Mouse (Mus musculus): ENCODE data around the gene Rpl39.
"Not testable (repeated sequence)": the region's sequence is repeated elsewhere in the genome, so short reads cannot be mapped to it uniquely, and the experiment has no call there.

Gene Rpl39

DNA sequence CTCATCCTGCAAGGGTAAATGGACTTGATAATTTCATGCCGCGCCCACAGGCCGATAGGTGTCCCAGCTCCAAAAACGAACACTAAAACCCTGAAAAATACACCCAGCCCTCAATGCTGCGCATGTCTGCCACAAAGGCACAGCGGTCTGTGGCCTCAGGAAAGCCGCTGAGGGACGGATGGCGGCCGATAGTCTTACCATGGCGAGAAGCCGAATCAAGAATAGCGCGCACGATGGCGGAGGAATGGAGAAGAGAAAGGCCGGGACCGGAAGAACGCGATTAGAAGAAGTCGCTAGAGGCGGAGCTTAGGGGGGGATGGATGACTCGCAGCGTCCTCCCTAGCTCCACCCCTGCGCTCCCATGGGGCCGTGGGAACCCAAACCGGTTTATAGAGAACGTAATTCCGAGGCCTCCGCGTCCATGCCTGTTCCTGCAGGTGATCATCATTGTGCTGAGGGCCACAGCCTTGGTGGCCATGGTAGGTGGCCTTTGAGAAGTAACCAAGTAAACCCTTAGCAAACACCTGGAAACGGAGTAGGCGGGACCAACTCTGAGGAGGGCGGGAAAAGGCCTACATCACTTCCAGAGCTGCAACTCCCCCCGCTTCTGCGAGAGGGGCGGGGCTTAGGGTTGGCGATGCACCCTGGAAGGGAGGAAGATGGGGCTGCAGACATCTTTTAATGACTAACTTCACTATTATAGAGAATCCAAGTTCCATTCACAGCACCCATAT lies at the start of gene Rpl39:
Gene Rpl39, minus strand, starts transcription at position 476 of the 734 bp plus-strand sequence.
- peak; percentile 90 for DNase-seq

DNA sequence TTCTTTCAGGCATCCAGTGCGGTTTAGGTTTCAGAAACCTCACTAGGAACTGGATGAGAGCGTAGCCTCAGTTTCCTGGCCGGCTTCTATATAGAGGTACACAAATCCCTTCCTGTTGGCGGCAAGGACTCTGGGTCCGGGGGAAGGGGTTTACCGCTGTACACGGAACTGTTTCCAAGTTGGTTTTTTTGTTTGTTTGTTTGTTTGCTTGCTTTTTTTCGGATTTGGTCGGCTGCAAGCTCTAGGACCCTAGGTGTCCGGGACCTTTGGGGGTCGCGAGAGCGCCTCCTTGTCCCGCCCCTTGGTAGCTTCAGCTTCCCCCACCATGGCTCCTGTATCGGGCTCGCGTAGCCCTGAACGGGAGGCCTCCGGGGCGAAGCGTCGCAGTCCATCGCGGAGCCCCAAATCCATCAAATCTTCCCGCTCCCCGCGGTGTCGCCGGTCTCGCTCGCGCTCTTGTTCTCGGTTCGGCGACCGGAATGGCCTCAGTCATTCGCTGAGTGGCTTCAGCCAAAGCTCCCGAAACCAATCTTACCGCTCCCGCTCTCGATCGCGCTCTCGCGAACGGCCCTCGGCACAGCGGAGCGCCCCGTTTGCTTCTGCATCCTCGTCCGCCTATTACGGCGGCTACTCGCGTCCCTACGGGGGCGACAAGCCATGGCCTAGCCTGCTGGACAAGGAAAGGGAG lies 41.6 kb upstream of the Rpl39 start, which contains the start of gene Nkap:
Gene Nkap, plus strand, starts transcription at position 125 of the 688 bp plus-strand sequence.
- peak; percentile 81 for DNase-seq

DNA sequence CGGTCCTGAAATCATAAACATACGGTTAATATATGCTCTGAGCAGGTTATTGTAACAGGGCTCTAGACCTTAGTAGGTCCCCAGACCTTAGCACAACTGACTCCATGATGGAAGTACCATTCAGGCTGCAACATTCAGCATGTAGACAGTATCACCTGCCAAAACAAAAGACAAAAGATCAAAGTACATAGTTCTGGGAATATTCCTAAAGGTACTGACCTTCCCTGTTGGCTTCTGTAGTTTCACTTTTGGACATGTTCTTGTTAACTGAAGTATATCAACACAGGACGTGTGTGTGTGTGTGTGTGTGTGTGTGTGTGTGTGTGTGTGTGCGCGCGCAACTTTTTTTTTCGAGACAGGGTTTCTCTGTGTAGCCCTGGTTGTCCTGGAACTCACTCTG lies 40.3 kb upstream of the Rpl39 start:
- DNase-seq = no peak

DNA sequence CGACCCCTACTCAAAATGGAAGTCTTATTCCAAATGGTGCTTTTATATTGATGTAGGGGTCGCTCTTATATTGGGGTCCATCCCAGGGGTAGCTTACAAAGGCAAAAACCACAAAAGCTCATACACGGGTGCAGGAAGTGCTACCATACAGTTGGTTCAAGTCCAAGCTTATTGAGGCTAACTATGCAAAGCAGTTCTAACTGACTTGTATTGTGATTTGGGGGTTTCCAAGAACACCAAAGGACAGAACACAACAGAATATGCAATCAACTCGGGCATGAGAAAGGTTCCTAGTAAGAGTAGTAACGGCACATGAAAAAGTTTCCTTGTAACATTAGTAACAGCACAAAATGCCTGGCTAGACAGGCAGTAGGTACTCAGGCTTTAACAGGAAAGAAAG lies 35.0 kb upstream of the Rpl39 start:
- DNase-seq = no peak

DNA sequence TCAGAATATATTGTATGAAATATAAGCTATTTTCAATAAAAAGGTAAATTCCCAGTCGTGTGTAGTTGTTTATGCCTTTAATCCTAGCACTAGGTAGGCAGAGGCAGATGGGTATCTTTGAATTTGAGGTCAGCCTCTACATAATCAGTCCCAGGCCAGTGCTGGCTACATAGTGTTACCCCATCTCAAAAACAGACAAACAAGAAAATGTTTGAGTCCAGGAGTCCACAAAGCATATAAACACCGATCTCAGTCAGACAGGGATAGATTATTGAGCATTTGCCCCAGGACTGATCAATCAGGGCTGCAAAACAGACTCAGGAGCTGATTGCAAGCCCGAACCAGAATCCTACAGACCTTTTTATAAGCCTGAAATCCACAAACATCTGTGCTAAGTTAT lies 34.4 kb upstream of the Rpl39 start:
- no peak for DNase-seq

DNA sequence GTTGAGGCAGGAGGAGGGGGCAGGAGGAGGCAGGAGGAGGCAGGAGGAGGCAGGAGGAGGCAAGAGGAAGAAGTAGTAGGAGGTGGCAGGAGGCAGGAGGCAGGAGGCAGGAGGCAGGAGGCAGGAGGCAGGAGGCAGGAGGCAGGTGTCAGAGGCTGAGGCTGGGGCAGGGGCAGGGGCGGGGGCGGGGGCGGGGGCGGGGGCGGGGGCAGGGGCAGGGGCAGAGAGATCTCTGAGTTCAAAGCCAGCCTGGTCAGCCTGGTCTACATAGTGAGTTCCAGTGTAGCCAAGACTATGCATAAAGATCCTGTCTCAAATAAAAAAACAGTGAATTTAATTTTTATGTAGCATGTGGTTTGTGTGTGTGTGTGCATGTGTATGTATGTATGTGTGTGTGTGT lies 31.9 kb upstream of the Rpl39 start:
- DNase-seq = no peak

DNA sequence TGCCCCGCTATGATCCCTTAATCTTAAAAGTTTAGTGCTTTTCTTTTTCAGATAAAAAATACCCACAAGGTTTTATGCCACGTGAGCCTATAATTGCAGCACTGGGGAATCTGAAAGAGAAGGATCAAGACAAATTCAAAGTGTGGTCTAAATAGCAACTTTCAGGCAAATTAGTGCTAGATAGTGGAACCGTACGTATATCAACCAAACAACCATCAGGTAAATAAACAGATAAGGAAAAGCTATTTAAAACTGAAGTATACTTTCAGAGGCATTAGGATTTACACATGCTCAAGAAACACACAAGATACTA lies 25.6 kb upstream of the Rpl39 start:
- DNase-seq = no peak

DNA sequence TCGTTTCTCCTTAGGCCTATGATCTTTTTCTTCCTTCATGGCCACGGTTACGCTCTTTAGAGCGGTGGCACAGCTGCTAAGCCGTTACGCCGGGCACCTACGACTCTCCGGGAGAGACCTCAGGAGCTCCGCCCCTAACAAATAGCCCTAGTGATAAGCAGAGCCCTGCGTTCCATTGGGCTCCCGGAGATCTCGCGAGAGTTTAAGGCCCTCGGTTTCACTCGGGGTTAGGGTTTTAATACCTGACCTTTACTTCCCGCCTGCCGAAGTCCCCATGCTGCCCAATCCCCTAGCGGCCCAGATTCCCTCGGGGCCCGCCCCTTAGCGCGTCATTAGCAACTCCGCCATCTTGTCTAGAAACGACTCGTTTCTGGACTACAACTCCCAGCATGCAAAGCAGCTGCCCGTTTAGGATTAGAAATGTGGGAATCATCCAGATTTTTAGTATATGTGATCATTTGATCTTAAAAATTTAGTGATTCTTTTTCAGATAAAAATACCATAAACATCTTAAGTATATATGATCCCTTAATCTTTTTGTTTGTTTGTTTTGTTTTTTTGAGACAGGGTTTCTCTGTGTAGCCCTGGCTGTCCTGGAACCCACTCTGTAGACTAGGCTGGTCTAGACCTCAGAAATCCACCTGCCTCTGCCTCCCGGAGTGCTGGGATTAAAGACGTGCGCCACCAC lies 25.1 kb upstream of the Rpl39 start, which contains the start of gene Upf3b:
Gene Upf3b, minus strand, starts transcription at position 130 of the 688 bp plus-strand sequence.
- peak; percentile 96 for DNase-seq

DNA sequence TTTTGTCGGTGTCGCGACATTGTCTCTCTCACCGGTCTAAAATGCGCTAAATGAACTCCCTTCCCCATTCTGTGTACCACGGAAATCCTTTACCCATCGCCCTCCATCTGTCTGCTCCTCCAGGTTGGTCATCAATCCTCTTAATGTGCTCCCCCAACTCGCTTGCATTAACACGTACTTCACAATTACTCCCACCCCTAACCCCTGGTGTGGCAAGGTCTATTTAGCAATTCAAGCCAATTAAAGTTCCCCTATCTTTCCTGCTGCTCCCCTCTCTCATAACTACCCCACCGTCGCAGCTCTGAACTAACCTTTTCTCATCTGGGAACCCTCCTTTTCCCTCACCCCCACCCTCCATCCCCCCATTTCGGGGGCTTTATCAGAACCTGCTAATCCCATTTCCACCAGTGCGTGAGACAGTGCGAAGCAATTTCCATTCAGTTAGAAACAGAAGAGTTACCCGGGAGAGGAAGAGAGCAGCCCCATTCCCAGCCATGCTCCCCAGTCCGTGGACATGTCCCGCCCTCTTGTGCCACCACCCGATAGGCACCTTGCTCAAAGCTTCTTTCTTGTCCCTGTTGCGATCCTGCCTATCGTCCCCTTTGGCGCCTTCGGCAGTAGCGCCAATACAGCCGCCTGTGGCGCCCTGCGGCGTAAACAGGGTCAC lies 24.5 kb upstream of the Rpl39 start:
- DNase-seq = no peak

DNA sequence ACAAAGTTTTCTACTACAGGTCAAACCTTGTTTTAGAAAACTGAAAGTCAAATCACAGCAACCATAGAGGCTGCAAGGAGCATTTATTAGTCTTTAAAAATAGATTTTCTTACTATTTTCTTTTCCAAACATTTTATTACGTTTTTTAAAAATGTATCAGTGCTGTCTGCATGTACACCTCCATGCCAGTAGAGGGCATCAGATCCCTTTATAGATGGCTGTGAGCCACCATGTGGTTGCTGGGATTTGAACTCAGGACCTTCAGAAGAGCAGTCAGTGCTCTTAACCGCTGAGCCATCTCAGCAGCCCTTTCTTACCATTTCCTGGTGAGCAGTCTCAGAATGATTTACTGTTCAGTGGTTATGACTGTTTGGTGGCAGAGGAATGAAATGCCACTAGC lies 18.6 kb upstream of the Rpl39 start:
- DNase-seq = no peak

DNA sequence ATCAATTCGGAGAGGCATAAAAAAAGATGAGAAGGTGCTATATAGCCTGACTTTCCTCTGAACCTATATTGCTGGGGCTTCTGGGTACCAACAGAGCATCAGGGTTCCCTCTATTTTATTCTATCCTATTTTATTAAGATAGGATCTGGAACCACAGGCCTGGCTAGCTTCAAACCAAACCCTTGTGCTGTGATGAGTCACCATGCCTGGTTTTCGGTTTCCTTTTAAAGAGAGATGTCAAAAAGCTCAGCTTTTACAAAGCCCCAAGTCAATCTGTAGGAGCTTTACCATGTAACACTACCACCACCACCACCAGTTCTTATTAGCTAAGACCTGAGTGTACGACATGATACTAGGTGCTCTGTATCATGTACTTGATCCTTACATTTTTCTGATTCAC lies 13.5 kb upstream of the Rpl39 start:
- DNase-seq = no peak

DNA sequence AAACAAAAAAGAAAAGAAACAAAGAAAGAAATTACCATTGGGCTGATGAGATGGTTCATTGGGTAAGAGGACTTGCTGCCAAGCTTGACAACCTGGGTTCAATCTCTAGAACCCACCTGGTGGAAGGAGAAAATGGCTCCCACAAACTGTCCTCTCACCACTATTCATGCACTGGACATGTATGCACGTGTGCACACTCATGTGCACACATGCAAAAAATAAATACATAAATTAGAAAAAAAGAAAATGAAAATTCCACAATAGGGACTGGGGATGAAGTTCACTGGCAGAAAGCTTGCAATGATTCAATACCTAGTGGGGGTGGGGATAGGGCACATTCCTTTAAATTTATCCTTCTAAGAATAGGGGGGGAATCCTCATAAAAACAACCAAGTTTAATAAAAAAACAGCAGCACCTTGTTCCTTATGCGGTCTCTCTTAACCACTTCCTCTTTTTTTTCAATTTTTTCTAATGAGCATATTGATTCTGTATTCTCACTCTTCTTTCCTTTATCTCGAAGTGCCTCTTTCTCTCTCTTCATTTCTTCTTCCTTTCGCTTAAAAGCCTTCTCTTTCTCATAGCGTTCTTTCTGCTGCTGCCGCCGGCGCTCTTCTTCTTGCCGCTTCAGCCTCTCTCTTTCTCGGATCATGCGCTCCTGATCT lies 10.0 kb upstream of the Rpl39 start:
- no peak for DNase-seq

DNA sequence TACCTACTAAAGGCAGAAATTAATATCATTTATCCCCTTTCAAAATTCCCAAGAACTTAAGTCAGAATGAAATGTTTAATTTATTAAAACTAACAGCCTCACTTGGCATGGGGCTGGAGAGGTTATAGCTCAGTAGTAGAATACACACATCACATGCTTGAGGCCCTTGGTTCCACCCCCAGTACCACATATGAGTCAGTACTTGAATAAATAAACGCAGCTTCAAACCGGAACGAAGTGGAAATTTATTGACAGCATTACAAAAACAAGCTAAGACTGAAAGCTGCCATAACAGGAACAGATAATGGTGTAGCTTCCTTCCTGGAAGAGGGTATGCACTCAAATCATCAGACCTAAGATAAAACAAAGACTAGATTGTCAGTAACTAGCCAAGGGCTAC lies 6.3 kb upstream of the Rpl39 start:
- no peak for DNase-seq

DNA sequence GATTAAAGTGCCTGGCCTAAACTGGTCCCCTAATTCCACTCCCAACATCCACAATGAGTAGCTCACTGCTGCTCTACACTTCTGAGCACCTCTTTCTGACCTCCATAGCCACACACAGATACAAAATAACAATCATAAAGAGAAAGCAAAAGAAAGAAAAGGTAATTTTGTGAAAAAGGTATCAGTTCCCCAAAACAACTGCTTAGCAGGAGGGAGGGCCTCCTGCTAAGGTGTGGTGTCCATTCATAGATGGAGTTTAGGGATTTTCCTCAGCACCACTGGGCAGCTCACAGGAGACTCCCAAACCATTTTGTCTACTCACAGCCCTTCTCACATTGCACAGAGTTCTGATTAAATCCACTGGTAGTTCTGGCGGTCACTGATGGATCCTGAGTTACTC lies 3.6 kb upstream of the Rpl39 start:
- DNase-seq = no peak

DNA sequence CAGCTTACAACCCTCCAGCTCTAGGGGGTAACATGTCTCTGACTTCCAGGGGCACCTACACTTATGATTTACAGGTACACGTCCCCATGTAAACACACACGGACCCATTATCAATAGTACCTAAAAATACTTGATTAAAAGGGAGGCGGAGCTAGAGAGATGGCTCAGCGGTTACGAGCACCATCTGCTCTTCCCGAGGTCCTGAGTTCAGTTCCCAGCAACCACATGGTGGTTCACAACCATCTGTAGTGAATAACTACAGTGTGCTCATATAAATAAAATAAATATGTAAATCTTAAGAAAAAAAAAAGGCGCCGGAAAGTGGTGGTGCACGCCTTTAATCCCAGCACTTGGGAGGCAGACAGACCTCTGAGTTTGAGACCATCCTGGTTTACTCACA lies 463 bp upstream of the Rpl39 start:
- no peak for DNase-seq

DNA sequence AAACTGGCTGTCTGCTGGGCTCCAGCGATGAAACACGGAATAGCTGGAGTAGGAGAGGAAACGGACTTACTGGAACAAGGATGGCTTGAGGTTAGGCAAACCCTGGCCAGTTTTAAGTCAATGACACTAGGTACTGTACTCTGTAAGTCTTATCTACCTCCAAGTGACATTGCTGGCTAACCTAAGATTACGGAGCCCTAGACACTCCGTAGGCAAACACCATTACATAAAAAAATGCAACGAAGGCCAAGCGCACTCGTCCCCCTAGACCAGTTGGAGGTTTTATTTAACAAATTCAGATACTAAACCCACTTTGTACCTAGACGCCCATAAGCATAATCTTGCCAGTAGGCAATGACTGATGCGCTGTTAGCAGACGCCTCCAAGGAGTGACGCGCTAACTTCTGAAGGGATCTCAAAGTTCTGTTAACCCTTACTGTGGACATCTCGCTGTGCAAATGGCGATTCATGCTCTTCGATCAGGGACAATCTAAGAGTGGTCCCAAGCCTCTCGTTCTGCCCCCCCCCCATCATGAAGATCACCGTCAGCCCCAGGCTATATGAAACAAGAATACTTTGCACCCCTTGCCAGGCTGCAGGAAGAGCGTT lies 780 bp downstream of the Rpl39 start:
- DNase-seq = peak; percentile 27

DNA sequence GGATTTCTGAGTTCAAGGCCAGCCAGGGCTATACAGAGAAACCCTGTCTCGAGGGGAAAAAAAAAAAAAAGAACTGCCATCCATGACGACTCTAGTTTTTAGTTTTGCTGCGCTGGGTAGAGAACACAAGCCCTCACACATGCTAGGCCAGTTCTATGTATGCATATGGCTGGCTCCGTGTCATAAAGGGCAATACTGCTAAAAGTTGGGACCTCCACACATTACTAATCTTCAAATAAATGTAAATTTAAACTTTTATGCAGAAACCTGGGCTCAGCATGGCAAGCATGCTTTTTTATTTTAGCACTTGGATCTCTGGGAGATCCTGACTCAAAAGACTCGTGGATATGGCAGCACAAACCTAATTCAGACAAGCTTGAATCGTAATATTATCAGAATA lies 4.0 kb downstream of the Rpl39 start:
- DNase-seq = no peak

DNA sequence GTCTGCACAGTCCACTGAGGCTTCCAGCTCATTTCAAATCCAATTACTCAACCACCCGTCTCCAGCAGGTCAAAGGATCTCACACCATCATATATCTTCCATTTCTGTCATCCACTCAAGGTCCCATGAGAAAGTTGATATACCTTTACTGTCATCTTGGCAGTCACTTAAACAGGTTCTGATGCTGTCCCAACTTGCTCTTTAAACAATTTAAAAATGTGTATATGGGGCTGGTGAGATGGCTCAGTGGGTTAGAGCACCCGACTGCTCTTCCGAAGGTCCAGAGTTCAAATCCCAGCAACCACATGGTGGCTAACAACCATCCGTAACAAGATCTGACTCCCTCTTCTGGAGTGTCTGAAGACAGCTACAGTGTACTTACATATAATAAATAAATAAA lies 4.9 kb downstream of the Rpl39 start:
- DNase-seq = not testable (repeated sequence)

DNA sequence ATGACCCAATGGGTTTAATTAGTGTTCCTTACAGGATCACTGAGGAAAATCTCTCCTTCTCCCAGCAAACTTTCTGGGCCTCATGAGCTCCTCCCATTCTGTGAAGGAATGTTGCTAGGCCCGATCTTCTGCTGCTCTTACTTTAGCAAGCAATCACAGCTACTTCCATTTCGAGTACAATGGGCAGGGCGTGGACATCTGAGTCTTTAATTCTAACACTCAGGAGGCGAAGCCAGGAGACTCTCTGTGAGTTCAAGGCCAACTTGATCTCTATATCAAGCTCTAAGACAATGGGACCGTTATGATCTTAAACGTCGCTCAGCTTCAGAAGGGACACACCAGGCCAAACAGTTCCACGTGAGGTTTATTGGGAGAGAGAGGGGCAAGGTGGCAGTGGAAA lies 8.6 kb downstream of the Rpl39 start:
- no peak for DNase-seq

DNA sequence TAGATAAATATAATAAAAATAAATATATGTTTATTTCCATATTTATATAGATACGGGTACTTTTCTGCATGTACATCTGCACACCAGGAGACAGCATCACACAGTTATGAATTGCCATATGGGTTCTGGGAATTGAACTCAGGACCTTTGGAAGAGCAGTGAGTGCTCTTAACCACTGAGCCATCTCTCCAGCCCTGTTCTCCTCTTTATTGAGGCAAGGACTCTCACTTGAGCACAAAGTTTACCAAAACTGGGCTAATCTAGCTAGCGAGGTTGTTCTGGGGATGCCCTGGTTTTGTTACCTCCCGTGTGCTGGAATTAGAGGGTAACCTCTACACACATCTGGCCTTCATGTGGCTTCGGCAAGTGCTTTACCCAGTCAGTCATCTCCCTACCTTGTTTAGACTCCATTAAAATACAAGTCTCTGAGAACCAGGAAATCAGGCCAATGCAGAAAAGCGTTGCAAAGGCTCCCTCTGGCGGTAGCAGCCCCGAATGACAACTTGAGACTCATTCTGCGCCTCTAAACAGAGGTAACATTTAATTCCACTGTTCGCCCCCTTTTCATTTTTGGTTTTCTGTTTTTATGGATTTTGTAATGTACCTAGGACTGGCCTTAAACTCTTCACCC lies 10.8 kb downstream of the Rpl39 start:
- peak; percentile 69 for DNase-seq

DNA sequence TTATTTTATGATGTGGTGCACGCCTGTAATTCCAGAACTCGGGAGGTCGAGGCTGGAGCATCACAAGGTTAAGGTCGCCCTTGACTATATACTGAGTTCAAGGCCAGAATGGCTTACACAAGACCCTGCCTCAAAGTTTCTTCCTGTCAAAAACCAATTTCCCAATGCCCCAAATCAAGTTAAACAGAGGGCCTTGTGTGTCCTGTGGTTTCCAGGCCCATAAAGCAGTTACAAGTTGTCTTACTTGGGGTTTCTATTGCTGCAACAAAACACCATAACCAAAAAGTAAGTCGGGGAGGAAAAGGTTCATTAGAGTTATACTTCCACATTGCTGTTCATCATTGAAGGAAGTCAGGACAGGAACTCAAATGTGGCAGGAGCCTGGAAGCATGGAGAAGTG lies 16.4 kb downstream of the Rpl39 start:
- no peak for DNase-seq

DNA sequence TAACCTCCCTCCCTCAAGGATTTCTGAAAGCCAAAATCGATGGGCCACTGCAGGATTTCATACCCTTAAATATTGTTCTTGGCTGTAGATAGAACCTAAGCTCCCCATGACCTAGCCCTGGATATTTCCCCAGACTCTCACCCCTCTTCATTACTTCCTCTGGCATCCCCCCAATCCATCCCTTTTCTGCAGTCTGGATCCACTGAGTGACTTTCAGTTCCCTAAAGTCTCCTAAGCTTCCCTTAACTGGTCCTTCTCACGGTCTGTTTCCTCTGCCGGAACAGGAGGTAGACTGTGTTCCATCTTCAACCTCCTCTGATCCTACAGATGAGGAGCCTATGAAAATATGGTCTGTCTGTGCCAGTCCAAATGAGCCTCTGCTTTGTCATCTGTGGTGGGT lies 17.9 kb downstream of the Rpl39 start:
- DNase-seq = no peak
